Mouse (Mus musculus) brain, embryonic 14.5 days (tissue): ENCODE measurements around the gene Osgep.
"Not testable (repeated sequence)": the region's sequence is repeated elsewhere in the genome, so short reads cannot be mapped to it uniquely, and the experiment has no call there.

Experiments used
- CTCF ChIP-seq: fragments of 200-500 bp; IDR thresholded peaks from 2 replicates; pipeline ENCODE4 v1.5.1; 2012; ENCODE audit warnings: inconsistent platforms, mild to moderate bottlenecking, moderate library complexity, borderline replicate concordance; ENCODE audit not compliant: insufficient read depth, insufficient read length; ENCODE audit errors: extremely low read depth
- POLR2A ChIP-seq: fragments of 200-500 bp; IDR thresholded peaks from 2 replicates; pipeline ENCODE4 v1.6.1; 2012; ENCODE audit warnings: mild to moderate bottlenecking, inconsistent platforms, borderline replicate concordance; ENCODE audit not compliant: poor library complexity, insufficient read depth, insufficient read length, severe bottlenecking; ENCODE audit errors: extremely low read depth

DNA sequence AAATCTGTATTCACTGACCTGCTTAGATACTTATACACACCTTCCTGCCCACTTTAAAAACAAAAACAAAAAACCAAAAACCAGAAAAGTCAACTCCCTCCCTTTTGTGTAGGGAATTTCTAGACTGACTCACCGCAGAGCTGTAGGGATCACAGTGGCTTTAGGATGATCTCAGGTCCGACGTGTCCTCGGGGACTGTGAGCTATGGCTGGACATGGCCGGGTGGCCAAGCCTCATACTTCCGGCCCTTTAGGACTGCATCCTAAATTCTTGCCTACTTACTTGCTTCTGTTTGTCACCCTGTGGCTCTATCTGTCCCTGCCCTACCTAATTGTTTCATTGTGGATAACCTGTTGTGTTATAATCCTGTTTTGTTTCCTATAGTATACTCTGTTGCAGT is 32.0 kb upstream of the Osgep start:
- TF ChIP-seq CTCF, POLR2A: not testable (repeated sequence)
